Mouse (Mus musculus) liver, embryonic 18 days (tissue): Measurements from ENCODE around the gene Wif1. TPM values are rescaled to one million over a fixed set of nuclear protein-coding genes. Genes with fewer than 3 reads are reported as not detected.

Experiments used
- polyA plus RNA-seq: library from polyadenylated mRNA; depleted of rRNA; stranded (reverse); fragments of >200 nt; gene quantifications from 2 replicates; pipeline ENCODE4 v1.2.3, GENCODE M21; 2012; rRNA removed

Gene Wif1
- polyA plus RNA-seq: 1.2 and 1.8 TPM in 2 replicates

GRCm38 (mm10) chr10:121033826-121034568 lies at the start of gene Wif1:
Gene Wif1 (plus strand): TSS chr10:121033960.

Other genes with a start within 250 kb of the Wif1 start
- gene Msrb3, start 134.9 kb upstream of the Wif1 start, polyA plus RNA-seq: 3.3 and 3.5 TPM in 2 replicates
- 3.2 and 3.3 TPM in 2 replicates for gene Lemd3, start 54.6 kb upstream of the Wif1 start, polyA plus RNA-seq